Mouse (Mus musculus) adrenal gland, adult 2 months (tissue): ENCODE results near the gene Nme1. TPM values are rescaled to one million over a fixed set of nuclear protein-coding genes. Genes with fewer than 3 reads are reported as not detected.

Experiments used
- DNase-seq: peaks from one replicate; pipeline ENCODE4 v3.0.0; 2021
- long read RNA-seq: library from polyadenylated mRNA; stranded (forward); transcript quantifications from one replicate; pipeline ENCODE4 v2.0.0, GENCODE M21; 2021
- polyA plus RNA-seq: library from polyadenylated mRNA; depleted of rRNA; stranded (reverse); fragments of >200 nt; gene quantifications from 2 replicates; pipeline ENCODE4 v1.2.3, GENCODE M21; 2012; rRNA removed
- total RNA-seq, 2 experiments: library from RNA; stranded (reverse); gene quantifications; 2 replicates each; pipeline ENCODE4 v1.2.3; 2021

Gene Nme1
- total RNA-seq (10 to 100 TPM; 25.2 to 40.0 TPM), polyA plus RNA-seq (45.5 and 58.5 TPM in 2 replicates)
- long read RNA-seq, transcript Nme1-203 (5 exons, 3,181 nt), result major isoform, 156 of 159 reads
- long read RNA-seq, partial matches to known transcripts, result 1 of 159 reads
- long read RNA-seq, other reads (novel, unspliced or antisense), result 2 of 159 reads

- DNase-seq, result peak; percentile 97
Observed at GRCm38 (mm10) chr11:93968005-93968847, at the start of gene Nme1, which contains the start of gene Gm20390. Gene Nme1 (minus strand): TSS chr11:93968521. Gene Gm20390 (minus strand): TSS chr11:93968293.

- DNase-seq, result no peak
Observed at GRCm38 (mm10) chr11:94003346-94003745, 35.0 kb upstream of the Nme1 start.

- DNase-seq, result no peak
Observed at GRCm38 (mm10) chr11:93999276-93999675, 31.0 kb upstream of the Nme1 start.

- peak; percentile 47 for DNase-seq
Observed at GRCm38 (mm10) chr11:93997141-93997775, 28.9 kb upstream of the Nme1 start.

DNA sequence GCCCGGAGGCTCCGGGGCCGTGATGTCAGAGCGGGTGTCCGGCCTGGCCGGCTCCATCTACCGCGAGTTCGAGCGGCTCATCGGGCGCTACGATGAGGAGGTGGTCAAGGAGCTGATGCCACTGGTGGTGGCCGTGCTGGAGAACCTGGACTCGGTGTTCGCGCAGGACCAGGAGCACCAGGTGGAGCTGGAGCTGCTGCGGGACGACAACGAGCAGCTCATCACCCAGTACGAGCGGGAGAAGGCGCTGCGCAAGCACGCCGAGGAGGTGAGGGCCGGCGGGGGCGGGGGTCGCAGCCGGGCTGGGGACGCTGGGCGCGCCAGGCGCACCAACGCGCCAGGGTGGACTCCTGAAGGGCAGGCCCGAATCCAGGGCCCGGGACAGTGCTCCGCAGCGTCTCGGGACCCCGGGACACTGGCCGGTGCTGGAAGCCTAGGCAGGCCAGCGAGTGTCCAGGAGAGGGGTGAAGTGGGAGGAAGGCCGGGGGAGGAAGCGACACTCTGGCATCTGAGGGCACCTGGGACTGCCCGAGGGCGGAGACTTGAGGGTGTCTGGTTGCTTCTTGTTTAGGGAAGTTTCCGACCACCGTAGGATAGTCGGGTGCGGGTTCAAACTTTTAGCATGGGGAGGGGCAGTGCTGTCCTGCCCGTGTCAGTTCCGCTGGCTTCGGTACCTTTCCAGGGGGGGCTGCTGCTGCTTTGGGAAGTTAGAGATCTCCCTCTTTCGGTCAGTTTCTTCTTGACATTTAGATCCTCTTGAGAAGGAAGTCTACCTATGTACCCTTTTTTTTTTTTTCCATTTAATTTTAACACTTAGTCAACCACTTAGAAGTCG is 28.2 kb upstream of the Nme1 start:
- peak; percentile 71 for DNase-seq

DNA sequence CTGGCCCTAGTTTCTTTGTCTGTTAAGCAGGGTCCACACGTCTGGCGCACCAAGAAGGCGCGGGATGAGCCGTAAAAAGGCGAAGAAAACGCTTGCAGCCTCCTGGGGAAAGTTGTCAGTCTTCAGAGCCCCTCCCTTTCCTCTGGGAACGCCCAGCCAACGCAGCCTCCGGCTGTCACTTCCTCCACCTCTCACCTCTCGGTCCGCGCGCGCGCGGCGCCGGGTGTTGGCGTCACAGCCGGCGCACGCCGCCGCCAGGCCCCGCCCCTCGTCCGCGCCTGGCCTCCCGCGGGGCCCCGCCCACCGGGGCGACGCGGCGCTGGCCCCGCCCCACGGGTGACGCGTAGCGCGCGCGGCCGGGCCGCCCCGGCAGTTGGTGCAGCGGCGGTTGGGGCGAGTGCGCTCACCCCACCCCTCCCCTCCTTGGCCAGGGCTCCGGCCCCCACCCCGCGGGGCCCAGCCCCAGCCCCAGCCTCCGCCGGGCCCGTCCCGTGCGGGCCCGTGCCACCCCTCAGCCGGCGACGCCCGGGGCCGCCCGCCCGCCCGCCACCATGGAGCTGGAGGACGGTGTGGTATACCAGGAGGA is 27.5 kb upstream of the Nme1 start, which contains the start of gene Spag9:
Gene Spag9 (plus strand): TSS at position 372 of the 586 bp plus-strand sequence.
- peak; percentile 97 for DNase-seq

GRCm38 (mm10) chr11:93995111-93995719 is 26.9 kb upstream of the Nme1 start:
- peak; percentile 94 for DNase-seq

DNA sequence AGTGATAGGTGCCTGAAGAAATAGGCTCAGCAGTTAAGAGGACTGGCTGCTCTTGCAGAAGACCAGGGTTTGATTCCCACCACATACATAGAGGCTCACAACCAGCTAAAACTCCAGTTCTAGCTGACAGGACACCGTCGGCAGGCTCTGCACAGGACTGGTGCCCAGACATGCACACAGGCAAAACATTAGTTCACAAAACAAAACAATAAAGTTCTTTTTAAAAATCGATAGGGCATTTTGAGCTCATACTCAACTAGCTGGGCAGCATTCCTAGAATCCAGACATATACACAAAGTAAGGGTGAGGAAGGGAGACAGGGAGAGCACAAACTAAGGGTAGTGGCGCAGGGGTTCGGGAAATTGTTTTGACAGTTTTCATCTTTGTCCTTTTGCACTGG is 26.2 kb upstream of the Nme1 start:
- peak; percentile 12 for DNase-seq

- DNase-seq, result peak; percentile 16
Observed at GRCm38 (mm10) chr11:93988328-93989062, 20.2 kb upstream of the Nme1 start.

DNA sequence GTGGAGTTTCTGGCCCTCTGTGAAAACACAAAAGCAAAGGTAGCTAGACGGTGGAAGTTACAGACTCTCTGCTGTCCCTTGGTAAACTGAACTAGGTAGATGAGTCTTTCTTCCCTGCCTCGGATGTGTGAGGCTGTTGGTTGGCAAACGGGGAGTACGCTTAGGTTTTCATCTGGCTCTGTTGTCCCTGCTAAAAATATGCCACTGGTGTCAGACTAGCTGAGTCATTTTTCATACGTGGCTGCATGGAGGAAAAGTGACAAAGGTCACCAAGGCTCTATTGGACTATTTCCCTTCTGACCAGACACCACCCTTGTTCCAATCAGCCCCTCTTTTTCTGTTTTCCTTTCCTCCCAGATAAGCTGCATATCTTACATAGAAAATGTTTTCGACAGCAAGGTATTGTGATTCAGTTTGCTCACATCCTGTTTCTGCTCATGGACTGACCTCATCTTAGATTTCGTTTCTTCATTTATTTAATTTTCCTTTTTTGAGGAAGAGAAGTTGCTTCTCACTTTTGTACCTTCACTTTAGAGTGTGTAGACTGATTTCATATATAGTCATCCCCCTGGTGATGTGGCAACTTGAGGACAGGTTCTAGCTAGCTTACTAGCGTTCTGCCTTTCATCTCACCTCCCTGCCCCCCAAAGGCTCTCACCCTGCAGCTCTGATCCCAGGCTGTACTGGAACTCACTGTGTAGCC is 19.5 kb upstream of the Nme1 start:
- DNase-seq, result peak; percentile 50

DNA sequence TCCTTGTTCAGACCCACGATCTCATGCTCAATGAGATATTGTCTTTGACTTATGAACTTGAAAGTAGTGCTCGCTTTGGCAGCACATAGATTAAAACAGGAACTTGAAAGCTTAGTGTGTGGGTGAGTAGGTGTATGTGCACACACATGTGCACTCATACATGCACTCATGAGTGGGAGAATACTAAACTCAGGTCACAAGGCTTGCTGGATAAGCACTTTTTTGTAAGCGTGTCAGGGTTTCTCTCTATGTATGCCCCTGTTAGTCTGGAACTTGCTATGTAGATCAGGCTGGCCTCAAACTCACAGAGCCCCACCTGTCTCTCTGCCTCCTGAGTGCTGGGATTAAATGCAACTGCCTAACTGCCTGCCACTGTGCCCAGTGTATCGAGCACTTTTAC is 18.7 kb upstream of the Nme1 start:
- no peak for DNase-seq

- DNase-seq, result no peak
Observed at GRCm38 (mm10) chr11:93986298-93986697, 18.0 kb upstream of the Nme1 start.

- no peak for DNase-seq
Observed at GRCm38 (mm10) chr11:93985265-93985664, 16.9 kb upstream of the Nme1 start.

DNA sequence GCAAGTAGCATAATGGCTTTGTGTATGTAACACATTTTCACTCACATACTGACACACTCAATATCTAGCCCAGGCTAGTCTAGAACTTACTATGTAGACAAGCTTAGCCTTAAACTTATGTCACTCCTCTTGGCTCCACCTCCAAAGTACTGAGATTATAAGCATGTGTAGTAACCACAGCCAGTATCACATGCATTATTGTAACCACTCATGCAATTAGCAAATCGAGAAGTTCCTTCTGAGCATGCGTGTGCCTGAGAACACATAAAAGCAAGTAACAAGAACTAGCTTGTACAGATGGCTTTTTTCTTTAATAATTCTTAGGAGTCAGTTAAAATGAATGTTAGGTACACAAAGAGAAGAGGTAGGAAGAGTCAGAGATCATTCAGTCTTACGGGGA is 16.3 kb upstream of the Nme1 start:
- no peak for DNase-seq

- no peak for DNase-seq
Observed at GRCm38 (mm10) chr11:93979502-93980049, 11.3 kb upstream of the Nme1 start.

DNA sequence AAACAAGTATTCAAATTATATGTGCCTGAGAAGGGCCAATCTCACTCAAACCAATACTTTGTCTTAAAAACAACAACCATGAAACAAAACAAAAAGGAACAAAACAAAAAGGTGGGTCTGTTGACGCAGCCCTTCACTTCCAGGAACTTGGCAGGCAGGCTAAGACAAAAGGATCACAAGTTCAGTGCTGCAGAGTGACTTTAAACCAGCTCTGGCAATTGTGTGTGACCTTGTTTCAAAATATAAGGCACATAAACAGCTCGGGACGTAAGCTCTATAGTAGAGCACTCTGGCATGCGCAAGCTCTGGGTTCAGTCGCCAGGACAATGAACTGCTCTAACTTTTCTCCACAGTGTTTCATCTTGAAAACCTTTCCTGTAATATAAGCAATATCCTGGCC is 4.6 kb upstream of the Nme1 start:
- no peak for DNase-seq

DNA sequence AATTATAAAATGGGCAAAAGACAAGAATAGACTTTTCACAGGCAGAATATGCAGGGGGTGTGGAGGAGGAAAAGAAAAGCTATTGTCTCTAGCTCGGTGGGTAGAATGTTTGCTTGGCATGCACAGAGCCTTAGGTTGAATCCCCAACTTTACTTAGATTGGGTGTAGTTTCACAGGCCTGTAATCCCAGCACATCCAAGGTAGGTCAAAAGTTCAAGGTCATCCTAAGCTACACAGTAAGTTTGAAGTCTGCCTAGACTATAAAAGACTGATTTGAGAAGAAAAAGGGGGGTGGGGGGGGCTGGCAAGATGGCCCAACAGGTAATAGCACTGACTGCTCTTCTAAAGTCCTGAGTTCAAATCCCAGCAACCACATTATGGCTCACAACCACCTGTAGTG is 1.5 kb upstream of the Nme1 start:
- no peak for DNase-seq

- no peak for DNase-seq
Observed at GRCm38 (mm10) chr11:93969171-93969570, 850 bp upstream of the Nme1 start.

DNA sequence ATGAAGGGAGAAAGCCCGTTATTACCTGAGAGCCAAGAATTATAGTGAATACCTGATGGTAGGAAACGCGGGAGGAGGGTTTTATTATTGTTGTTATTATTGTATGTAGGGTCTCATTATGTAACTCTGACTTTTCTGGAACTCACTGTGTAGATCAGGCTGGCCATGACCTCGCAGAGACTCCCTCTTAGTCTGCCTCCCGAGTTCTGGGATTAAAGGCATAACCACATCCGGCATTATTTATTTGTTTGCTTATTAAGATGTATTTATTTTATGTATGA is 467 bp upstream of the Nme1 start:
- no peak for DNase-seq

DNA sequence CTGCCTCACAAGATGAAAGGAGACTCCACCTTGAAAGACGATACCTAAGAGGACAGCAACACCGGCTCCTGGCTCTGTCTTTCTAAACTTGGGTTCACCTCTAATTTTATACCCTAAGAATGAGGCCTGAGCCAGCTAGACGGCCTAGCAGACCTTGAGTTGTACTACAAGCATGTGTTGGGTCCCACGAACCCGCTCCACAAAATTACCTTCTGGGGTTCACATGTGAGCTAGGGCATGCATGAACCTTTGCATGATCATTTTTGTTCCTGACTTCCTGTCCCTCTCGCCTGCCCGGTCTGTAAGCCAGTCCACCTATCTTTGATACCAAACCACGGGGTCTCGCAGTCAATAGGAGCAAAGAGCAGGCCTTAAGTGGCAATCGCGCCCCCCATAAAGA is 940 bp downstream of the Nme1 start:
- no peak for DNase-seq
